Mouse (Mus musculus) limb, embryonic 13.5 days (tissue): ENCODE data around the gene Usp33. TPM values are rescaled to one million over a fixed set of nuclear protein-coding genes. Genes with fewer than 3 reads are reported as not detected.
"Not testable (repeated sequence)": the region's sequence is repeated elsewhere in the genome, so short reads cannot be mapped to it uniquely, and the experiment has no call there.

Experiments used
- ATAC-seq: fragments of 200-750 bp; cut with Nextera tagmentation; 2 replicates; pipeline ENCODE4 v1.8.0; 2017; ENCODE audit warnings: low read depth, moderate number of reproducible peaks, moderate TSS enrichment; ENCODE audit not compliant: low FRiP score
- H3K27ac ChIP-seq: fragments of 300-500 bp; sonication (generic); 2 replicates; pipeline ENCODE4 v1.5.1; 2015; ENCODE audit warnings: inconsistent platforms, mild to moderate bottlenecking, moderate library complexity
- H3K27me3 ChIP-seq: fragments of 300-500 bp; sonication (generic); 2 replicates; pipeline ENCODE4 v1.6.1; 2015; ENCODE audit warnings: mild to moderate bottlenecking, inconsistent platforms
- H3K36me3 ChIP-seq: fragments of 300-500 bp; sonication (generic); 2 replicates; pipeline ENCODE4 v1.6.1; 2015; ENCODE audit warnings: inconsistent platforms, mild to moderate bottlenecking, moderate library complexity
- H3K4me1 ChIP-seq: fragments of 300-500 bp; sonication (generic); 2 replicates; pipeline ENCODE4 v1.6.1; 2015; ENCODE audit warnings: inconsistent platforms
- H3K4me2 ChIP-seq: fragments of 300-500 bp; sonication (generic); replicated peaks from 2 replicates; pipeline ENCODE4 v1.6.1; 2015; ENCODE audit warnings: inconsistent platforms, mild to moderate bottlenecking, moderate library complexity
- H3K4me3 ChIP-seq: fragments of 300-500 bp; sonication (generic); 2 replicates; pipeline ENCODE4 v1.5.1; 2015; ENCODE audit warnings: moderate library complexity, mild to moderate bottlenecking, inconsistent platforms
- H3K9ac ChIP-seq: fragments of 300-500 bp; sonication (generic); 2 replicates; pipeline ENCODE4 v1.6.1; 2015; ENCODE audit warnings: mild to moderate bottlenecking, inconsistent platforms
- H3K9me3 ChIP-seq: fragments of 300-500 bp; sonication (generic); 2 replicates; pipeline ENCODE4 v1.6.1; 2016; ENCODE audit warnings: inconsistent platforms
- WGBS: fragments of 180-500 bp; shearing (Covaris S2); methylation state at CpG from one replicate; pipeline ENCODE4 v1.1.7; 2015; 5-methylcytosine and 5-hydroxymethylcytosine counted together
- polyA plus RNA-seq: library from polyadenylated mRNA; unstranded; fragments of >200 nt; fragmentation: Nextera tagmentation; extraction: Ambion mirVana; gene quantifications from 2 replicates; pipeline ENCODE4 v1.2.1, GENCODE M21; 2015

Usp33 gene
- polyA plus RNA-seq, 1 experiment from 2014 or later: 50.6 TPM

GRCm38 (mm10) chr3:152316447-152317173, 29.7 kb upstream of the Usp33 start:
- not testable (repeated sequence) for H3K9me3 ChIP-seq, H3K4me3 ChIP-seq, H3K9ac ChIP-seq, H3K4me1 ChIP-seq, ATAC-seq, H3K27me3 ChIP-seq, H3K27ac ChIP-seq, H3K4me2 ChIP-seq
- 80% methylated on average over 9 of the region's 9 CpGs for WGBS
- H3K36me3 ChIP-seq: peaks cover 46% of the 10 kb centered on the region

DNA sequence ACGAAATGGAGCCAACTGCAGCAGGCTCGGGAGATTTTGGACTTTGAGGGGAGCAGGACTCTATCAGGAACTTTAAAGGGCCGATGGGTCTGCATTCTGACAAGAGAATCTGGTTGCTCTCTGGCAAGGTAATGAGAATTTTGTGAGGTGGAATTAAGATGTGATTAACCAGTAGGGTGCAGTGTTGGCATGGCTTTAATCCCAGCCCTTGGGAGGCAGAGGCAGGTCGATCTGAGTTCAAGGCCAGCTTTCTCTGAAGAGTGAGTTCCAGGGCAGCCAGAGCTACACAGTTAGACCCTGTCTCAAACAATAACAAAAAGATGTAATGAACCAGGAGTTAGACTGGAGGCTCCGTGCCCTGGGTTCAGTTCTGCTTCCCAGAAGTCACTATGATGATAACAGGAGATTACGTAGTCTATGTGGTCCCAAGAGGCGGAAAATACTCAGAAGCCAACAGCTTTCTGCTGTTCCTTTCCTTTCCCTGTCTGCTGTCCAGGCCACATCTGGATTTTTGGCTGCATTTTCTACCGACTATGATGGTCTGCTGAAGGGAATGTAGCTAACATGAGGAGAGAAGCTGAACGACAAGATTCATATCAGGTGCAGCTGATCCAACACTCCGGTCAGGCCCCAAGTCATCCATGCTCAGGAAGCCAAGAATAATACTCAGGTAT, 25.2 kb upstream of the Usp33 start:
- 86% methylated on average over 10 of the region's 10 CpGs for WGBS
- H3K4me2 ChIP-seq: no peak overlapping the region
- H3K27me3 ChIP-seq: no peaks in the 10 kb centered on the region
- no peak for ATAC-seq
- H3K9me3 ChIP-seq: no peaks in the 10 kb centered on the region
- no peak overlapping the region for H3K9ac ChIP-seq
- no peaks in the 10 kb centered on the region for H3K4me1 ChIP-seq
- H3K36me3 ChIP-seq: peaks cover 41% of the 10 kb centered on the region
- H3K27ac ChIP-seq: no peak overlapping the region
- H3K4me3 ChIP-seq: no peak overlapping the region

DNA sequence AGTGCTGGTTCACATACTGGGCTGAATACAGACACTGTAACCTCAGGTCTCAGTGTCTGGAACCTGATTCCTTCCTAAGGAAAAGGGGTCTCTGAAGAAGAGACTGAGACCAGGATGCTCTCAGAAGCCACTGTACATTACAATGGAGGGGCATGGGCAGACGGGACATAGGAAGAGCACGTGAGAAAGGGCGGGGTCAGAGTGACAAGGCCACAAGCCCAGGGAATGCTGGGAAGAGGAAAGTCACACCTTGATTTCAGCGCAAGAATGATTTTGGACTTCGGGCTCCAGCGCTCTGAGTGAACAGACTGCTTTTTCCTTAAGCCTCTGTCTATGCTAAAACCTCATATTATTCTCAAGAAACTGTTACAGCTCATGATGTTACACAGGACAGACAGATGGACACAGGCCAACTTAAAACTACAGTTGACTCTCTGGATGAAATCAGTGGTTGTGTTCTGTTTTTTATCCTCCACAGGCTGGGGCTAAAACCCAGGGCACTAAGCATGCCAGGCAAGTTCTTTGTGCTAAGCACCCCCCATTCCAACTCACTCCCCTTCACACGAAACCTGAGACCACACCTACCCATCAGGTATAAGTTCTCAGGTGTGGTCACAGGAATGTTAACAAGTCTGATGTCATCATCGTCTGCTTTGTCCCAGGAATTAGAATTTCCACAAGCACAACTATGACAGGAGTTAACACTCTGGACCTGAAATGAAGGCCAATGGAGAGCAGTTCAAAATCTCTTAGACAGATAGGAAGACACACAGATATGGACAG, 24.3 kb upstream of the Usp33 start:
- no peak overlapping the region for H3K27ac ChIP-seq
- H3K4me2 ChIP-seq: no peak overlapping the region
- peaks cover 41% of the 10 kb centered on the region for H3K36me3 ChIP-seq
- H3K4me3 ChIP-seq: no peak overlapping the region
- no peak for ATAC-seq
- no peak overlapping the region for H3K9ac ChIP-seq
- no peaks in the 10 kb centered on the region for H3K4me1 ChIP-seq
- 88% methylated on average over 8 of the region's 8 CpGs for WGBS
- no peaks in the 10 kb centered on the region for H3K27me3 ChIP-seq
- H3K9me3 ChIP-seq: no peaks in the 10 kb centered on the region

GRCm38 (mm10) chr3:152332104-152332503, 14.2 kb upstream of the Usp33 start:
- Histone ChIP-seq H3K9me3 (no peaks in the 10 kb centered on the region), H3K9ac (no peak overlapping the region), H3K4me1 (no peaks in the 10 kb centered on the region), H3K36me3 (peaks cover 42% of the 10 kb centered on the region), H3K4me2 (no peak overlapping the region), H3K27me3 (no peaks in the 10 kb centered on the region), H3K4me3 (no peak overlapping the region), H3K27ac (no peak overlapping the region)
- WGBS: 94% methylated on average over 6 of the region's 6 CpGs
- ATAC-seq: no peak

DNA sequence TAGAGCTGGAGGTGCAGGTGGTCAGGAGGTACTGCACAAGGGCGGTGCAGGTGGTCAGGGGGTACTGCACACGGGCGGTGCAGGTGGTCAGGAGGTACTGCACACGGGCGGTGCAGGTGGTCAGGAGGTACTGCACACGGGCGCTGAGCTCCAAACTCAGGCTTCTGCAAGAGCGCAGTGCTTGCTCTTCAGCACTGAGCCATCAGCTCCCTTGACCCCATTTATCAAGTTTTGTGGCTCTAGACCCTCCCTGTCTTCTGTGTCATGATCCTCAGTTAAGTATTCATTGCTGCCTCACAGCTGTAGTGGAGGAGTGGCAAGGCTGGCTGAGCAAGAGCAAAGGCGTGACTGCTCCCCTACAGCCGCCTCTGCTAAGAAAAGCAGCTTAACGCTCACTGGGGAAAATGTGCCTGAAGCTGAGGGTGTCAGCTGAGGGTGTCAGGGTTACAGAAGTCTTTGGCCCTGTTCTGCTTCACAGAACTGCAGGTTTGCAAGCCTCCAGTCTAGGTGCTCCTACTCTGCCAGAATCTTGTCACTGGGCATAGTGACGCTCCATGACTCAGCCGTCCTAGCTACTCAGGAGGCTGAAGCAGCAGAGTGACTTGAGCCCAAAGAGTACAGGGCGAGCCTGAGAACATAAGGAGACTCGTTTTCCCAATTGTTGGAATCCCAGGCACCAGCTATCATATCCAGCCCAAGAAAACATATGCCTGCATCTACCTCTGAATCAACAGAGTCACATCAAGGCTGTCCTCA, 13.6 kb upstream of the Usp33 start:
- ATAC-seq: no peak
- Histone ChIP-seq H3K27me3 (no peaks in the 10 kb centered on the region), H3K4me2 (no peak overlapping the region), H3K36me3 (peaks cover 48% of the 10 kb centered on the region), H3K9me3 (no peaks in the 10 kb centered on the region), H3K27ac (no peak overlapping the region), H3K4me1 (no peaks in the 10 kb centered on the region), H3K9ac (no peak overlapping the region), H3K4me3 (no peak overlapping the region)
- 93% methylated on average over 15 of the region's 15 CpGs for WGBS

DNA sequence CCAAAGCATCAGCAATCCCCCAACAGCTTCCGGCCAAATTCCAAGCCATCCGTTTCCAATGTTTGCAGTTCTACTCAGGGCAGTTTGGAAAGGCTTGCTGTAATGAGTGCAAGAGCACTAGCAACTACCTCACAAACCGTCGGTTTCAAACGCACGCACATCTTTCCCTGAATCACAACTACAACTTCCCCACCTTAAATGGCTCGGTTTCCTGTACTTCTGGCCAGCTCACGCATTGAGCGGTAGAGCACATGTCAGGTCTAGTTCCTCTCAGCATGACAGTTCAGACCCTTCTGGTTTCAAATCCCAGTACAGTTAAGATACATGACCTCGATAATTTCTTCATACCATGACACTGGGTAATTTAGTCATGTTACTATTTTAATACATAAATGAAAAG, 12.6 kb upstream of the Usp33 start:
- WGBS: 94% methylated on average over 10 of the region's 10 CpGs
- no peaks in the 10 kb centered on the region for H3K9me3 ChIP-seq
- H3K4me2 ChIP-seq: no peak overlapping the region
- H3K4me3 ChIP-seq: no peak overlapping the region
- peaks cover 49% of the 10 kb centered on the region for H3K36me3 ChIP-seq
- no peak overlapping the region for H3K9ac ChIP-seq
- no peaks in the 10 kb centered on the region for H3K4me1 ChIP-seq
- no peak for ATAC-seq
- H3K27ac ChIP-seq: no peak overlapping the region
- H3K27me3 ChIP-seq: no peaks in the 10 kb centered on the region

GRCm38 (mm10) chr3:152336085-152336484, 10.2 kb upstream of the Usp33 start:
- H3K4me3 ChIP-seq: no peak overlapping the region
- no peak for ATAC-seq
- H3K36me3 ChIP-seq: peaks cover 49% of the 10 kb centered on the region
- H3K9me3 ChIP-seq: no peaks in the 10 kb centered on the region
- no peak overlapping the region for H3K9ac ChIP-seq
- no peaks in the 10 kb centered on the region for H3K27me3 ChIP-seq
- H3K4me2 ChIP-seq: no peak overlapping the region
- no peak overlapping the region for H3K27ac ChIP-seq
- H3K4me1 ChIP-seq: peaks cover 10% of the 10 kb centered on the region
- WGBS: 76% methylated on average over 8 of the region's 8 CpGs

- Histone ChIP-seq H3K36me3 (peaks cover 23% of the 10 kb centered on the region), H3K27ac (no peak within 1 kb of the TSS), H3K9ac (peak within 1 kb of the TSS; percentile 81), H3K9me3 (no peaks in the 10 kb centered on the region), H3K4me3 (peak within 1 kb of the TSS; percentile 84), H3K27me3 (no peaks in the 10 kb centered on the region), H3K4me1 (peaks cover 10% of the 10 kb centered on the region), H3K4me2 (peak within 1 kb of the TSS; percentile 68)
- 3% methylated on average over 53 of the region's 54 CpGs for WGBS
- ATAC-seq: peak; percentile 95
These were observed 6.3 kb upstream of the Usp33 start, which contains the start of gene Miga1 for GRCm38 (mm10) chr3:152339862-152340557. Miga1 (minus strand) TSS chr3:152340407.

DNA sequence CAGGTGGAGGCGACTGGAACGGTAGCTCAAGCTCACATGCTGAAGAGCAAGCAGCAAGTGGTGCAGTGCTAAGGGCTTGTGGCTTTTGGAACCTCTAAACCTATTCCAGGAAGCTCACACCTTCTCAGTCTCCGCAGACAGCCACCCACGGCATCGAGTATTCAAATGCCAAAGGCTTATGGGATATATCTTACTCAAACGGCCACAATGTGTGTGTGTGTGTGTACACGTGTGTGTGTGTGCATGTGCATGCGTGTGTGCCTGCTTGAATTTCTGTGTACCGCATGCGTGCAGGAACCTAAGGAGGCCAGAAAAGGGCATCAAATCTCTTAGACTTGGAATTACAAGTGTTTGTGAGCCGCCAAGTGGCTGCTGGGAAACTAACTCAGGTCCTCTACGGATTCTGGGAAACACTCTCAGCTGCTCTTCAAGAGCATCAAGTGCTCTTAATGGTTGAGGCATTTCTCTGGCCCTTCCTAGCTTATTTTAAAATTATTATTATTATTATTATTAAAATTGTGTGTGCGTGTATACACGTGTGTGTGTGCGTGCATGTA, 3.2 kb upstream of the Usp33 start:
- no peaks in the 10 kb centered on the region for H3K27me3 ChIP-seq
- 87% methylated on average over 15 of the region's 15 CpGs for WGBS
- no peak overlapping the region for H3K4me3 ChIP-seq
- peaks cover 17% of the 10 kb centered on the region for H3K4me1 ChIP-seq
- no peak overlapping the region for H3K4me2 ChIP-seq
- no peak overlapping the region for H3K9ac ChIP-seq
- H3K27ac ChIP-seq: no peak overlapping the region
- no peak for ATAC-seq
- no peaks in the 10 kb centered on the region for H3K9me3 ChIP-seq
- no peaks in the 10 kb centered on the region; the same call in 1 of the 2 replicates for H3K36me3 ChIP-seq

DNA sequence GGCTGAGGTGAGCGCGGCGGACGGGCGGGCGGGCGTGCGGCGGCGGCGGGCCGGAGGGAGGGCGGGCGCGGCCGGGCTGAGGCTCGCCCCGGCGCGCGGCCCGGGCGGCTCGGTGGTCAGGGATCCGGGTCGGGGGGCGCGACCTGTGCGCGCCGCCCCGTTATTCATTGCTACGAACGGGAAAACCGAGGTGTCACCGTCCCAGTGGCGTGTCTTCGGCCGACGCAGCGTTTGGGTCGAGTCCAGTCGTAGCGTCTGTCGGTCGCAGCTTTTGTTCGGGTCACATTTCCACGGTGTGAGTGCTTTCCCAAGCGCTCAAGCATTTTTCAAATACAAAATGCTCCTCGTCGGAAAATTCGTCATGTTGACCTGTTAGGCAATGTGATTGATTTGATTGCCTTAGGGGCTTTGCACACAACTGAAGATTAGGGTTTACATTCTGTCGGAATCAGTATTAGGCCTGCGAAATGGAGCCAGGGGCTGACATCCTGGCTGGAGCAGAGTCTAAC, 409 bp downstream of the Usp33 start:
- H3K4me1 ChIP-seq: peaks cover 31% of the 10 kb centered on the region
- H3K4me3 ChIP-seq: peak overlapping the region; percentile 73
- H3K36me3 ChIP-seq: no peaks in the 10 kb centered on the region
- H3K27ac ChIP-seq: peak overlapping the region; percentile 76; the same call in 1 of the 2 replicates
- H3K27me3 ChIP-seq: no peaks in the 10 kb centered on the region
- WGBS: under 1% methylated on average over 38 of the region's 54 CpGs
- H3K9me3 ChIP-seq: no peaks in the 10 kb centered on the region
- H3K9ac ChIP-seq: peak overlapping the region; percentile 90
- peak overlapping the region; percentile 65 for H3K4me2 ChIP-seq
- peak; percentile 72 for ATAC-seq

DNA sequence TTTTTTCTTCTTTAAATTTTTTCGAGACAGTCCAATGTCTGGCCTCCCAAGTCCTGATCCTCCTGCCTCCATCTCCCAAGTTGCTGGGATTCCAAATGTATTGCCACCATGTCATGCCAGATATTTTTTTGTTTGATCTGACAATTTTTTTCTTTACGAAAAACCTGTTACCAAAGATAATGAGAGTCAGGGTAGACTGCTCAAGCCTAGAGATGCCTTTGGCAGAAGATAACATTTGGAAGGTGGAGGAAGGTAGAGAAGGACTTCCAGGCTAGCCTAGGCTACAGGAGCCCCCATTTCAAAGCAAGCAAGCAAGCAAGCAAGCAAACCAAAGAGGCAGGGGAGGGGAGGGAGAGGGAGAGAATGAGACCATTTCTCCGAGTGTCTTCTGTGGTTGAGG, 949 bp downstream of the Usp33 start:
- H3K27ac ChIP-seq: no peak overlapping the region
- H3K4me3 ChIP-seq: peak overlapping the region; percentile 73
- ATAC-seq: no peak
- H3K4me1 ChIP-seq: peaks cover 37% of the 10 kb centered on the region
- H3K4me2 ChIP-seq: peak overlapping the region; percentile 65
- H3K9me3 ChIP-seq: no peaks in the 10 kb centered on the region
- 45% methylated on average over 3 of the region's 3 CpGs for WGBS
- no peaks in the 10 kb centered on the region for H3K27me3 ChIP-seq
- peak overlapping the region; percentile 90 for H3K9ac ChIP-seq
- no peaks in the 10 kb centered on the region for H3K36me3 ChIP-seq
